Mouse (Mus musculus) limb, embryonic 12.5 days (tissue): ENCODE measurements at regions not wholly inside any gene's neighbourhood (a gene's known extent, or its start where the extent isn't known, plus 50 kb on each side); places are given as distances from the start of the nearest gene placed in this dataset.
"Not testable (repeated sequence)": the region's sequence is repeated elsewhere in the genome, so short reads cannot be mapped to it uniquely, and the experiment has no call there.

Experiments used
- ATAC-seq: fragments of 200-750 bp; cut with Nextera tagmentation; 2 replicates; pipeline ENCODE4 v1.8.0; 2017; ENCODE audit warnings: low read depth, moderate TSS enrichment; ENCODE audit not compliant: insufficient number of reproducible peaks, insufficient read depth, low FRiP score, low TSS enrichment
- H3K27ac ChIP-seq: fragments of 300-500 bp; sonication (generic); 2 replicates; pipeline ENCODE4 v1.5.1; 2016; ENCODE audit warnings: mild to moderate bottlenecking, moderate library complexity
- H3K27me3 ChIP-seq: fragments of 300-500 bp; sonication (generic); 2 replicates; pipeline ENCODE4 v1.6.1; 2016; ENCODE audit warnings: mild to moderate bottlenecking, moderate library complexity
- H3K36me3 ChIP-seq: fragments of 300-500 bp; sonication (generic); 2 replicates; pipeline ENCODE4 v1.6.1; 2016; ENCODE audit warnings: mild to moderate bottlenecking, moderate library complexity
- H3K4me1 ChIP-seq: fragments of 300-500 bp; sonication (generic); replicated peaks from 2 replicates; pipeline ENCODE4 v1.6.1; 2016
- H3K4me2 ChIP-seq: fragments of 300-500 bp; sonication (generic); 2 replicates; pipeline ENCODE4 v1.6.1; 2016; ENCODE audit warnings: mild to moderate bottlenecking, moderate library complexity
- H3K4me3 ChIP-seq: fragments of 300-500 bp; sonication (generic); replicated peaks from 2 replicates; pipeline ENCODE4 v1.5.1; 2016; ENCODE audit warnings: mild to moderate bottlenecking
- H3K9ac ChIP-seq: fragments of 300-500 bp; sonication (generic); replicated peaks from 2 replicates; pipeline ENCODE4 v1.6.1; 2016; ENCODE audit warnings: mild to moderate bottlenecking, moderate library complexity
- H3K9me3 ChIP-seq: fragments of 300-500 bp; sonication (generic); 2 replicates; pipeline ENCODE4 v1.6.1; 2016; ENCODE audit warnings: mild to moderate bottlenecking, moderate library complexity
- WGBS: fragments of 180-500 bp; shearing (Covaris S2); methylation state at CpG from one replicate; pipeline ENCODE4 v1.1.7; 2016; 5-methylcytosine and 5-hydroxymethylcytosine counted together

GRCm38 (mm10) chr7:63995255-63995980, 56.7 kb upstream of the Klf13 start:
- no peak overlapping the region for H3K4me2 ChIP-seq
- H3K4me1 ChIP-seq = 0 out of 2 replicates have a peak, but pooled peaks cover 4% of the 10 kb centered on the region
- H3K4me3 ChIP-seq = no peak overlapping the region
- H3K9ac ChIP-seq = no peak overlapping the region
- ATAC-seq = no peak
- 87% methylated on average over 3 of the region's 3 CpGs for WGBS
- no peak overlapping the region for H3K27ac ChIP-seq
- H3K36me3 ChIP-seq = no peaks in the 10 kb centered on the region
- H3K9me3 ChIP-seq = no peaks in the 10 kb centered on the region
- no peaks in the 10 kb centered on the region for H3K27me3 ChIP-seq

- not testable (repeated sequence) for H3K9me3 ChIP-seq, ATAC-seq
- 76% methylated on average over 3 of the region's 3 CpGs for WGBS
These were observed 56.1 kb upstream of the Klf13 start for GRCm38 (mm10) chr7:63994769-63995168.

GRCm38 (mm10) chr7:63992155-63992554, 53.4 kb upstream of the Klf13 start:
- ATAC-seq = no peak
- Histone ChIP-seq H3K36me3 (no peaks in the 10 kb centered on the region), H3K27me3 (no peaks in the 10 kb centered on the region), H3K9ac (no peak overlapping the region), H3K4me3 (no peak overlapping the region), H3K4me2 (no peak overlapping the region), H3K9me3 (no peaks in the 10 kb centered on the region), H3K27ac (no peak overlapping the region), H3K4me1 (peaks cover 7% of the 10 kb centered on the region; the same call in 1 of the 2 replicates)
- 92% methylated on average over 12 of the region's 13 CpGs for WGBS

More at GRCm38 (mm10) chr7:63994769-63995168, 56.1 kb upstream of the Klf13 start:
- not testable (repeated sequence) for H3K27ac ChIP-seq, H3K4me3 ChIP-seq, H3K9ac ChIP-seq, H3K27me3 ChIP-seq, H3K4me1 ChIP-seq, H3K4me2 ChIP-seq, H3K36me3 ChIP-seq

- no peaks in the 10 kb centered on the region for H3K27me3 ChIP-seq
- WGBS = 88% methylated on average over 12 of the region's 12 CpGs
- no peaks in the 10 kb centered on the region for H3K36me3 ChIP-seq
- H3K4me3 ChIP-seq = no peak overlapping the region
- no peak overlapping the region for H3K27ac ChIP-seq
- H3K9ac ChIP-seq = no peak overlapping the region
- peaks cover 14% of the 10 kb centered on the region for H3K4me1 ChIP-seq
- H3K4me2 ChIP-seq = no peak overlapping the region
- no peaks in the 10 kb centered on the region for H3K9me3 ChIP-seq
- ATAC-seq = no peak
These were observed 52.6 kb upstream of the Klf13 start for GRCm38 (mm10) chr7:63991085-63992010.

- H3K9ac ChIP-seq = no peak overlapping the region
- peaks cover 16% of the 10 kb centered on the region for H3K4me1 ChIP-seq
- WGBS = 72% methylated on average over 8 of the region's 8 CpGs
- no peak for ATAC-seq
- H3K9me3 ChIP-seq = no peaks in the 10 kb centered on the region
- H3K27me3 ChIP-seq = no peaks in the 10 kb centered on the region
- no peaks in the 10 kb centered on the region for H3K36me3 ChIP-seq
- H3K27ac ChIP-seq = no peak overlapping the region
- no peak overlapping the region for H3K4me3 ChIP-seq
- H3K4me2 ChIP-seq = no peak overlapping the region
These were observed 51.8 kb upstream of the Klf13 start for GRCm38 (mm10) chr7:63990312-63991028.

- Histone ChIP-seq H3K9ac (no peak overlapping the region), H3K36me3 (no peaks in the 10 kb centered on the region), H3K27me3 (no peaks in the 10 kb centered on the region), H3K4me3 (no peak overlapping the region), H3K4me1 (peaks cover 16% of the 10 kb centered on the region), H3K9me3 (no peaks in the 10 kb centered on the region), H3K4me2 (no peak overlapping the region), H3K27ac (no peak overlapping the region)
- no peak for ATAC-seq
These were observed 51.0 kb upstream of the Klf13 start for GRCm38 (mm10) chr7:63989736-63990135.
